Mouse (Mus musculus) embryonic fibroblast, embryonic 13.5 days (primary cell): ENCODE measurements around the gene Hist1h3e. TPM values are rescaled to one million over a fixed set of nuclear protein-coding genes. Genes with fewer than 3 reads are reported as not detected.
"Not testable (repeated sequence)": the region's sequence is repeated elsewhere in the genome, so short reads cannot be mapped to it uniquely, and the experiment has no call there.

ENCODE experiments used
- H3K27ac ChIP-seq: 2 replicates; pipeline ENCODE4 v1.5.1; 2012; ENCODE audit warnings: low read length, control low read depth, inconsistent platforms; ENCODE audit not compliant: insufficient read depth
- H3K4me1 ChIP-seq: 2 replicates; pipeline ENCODE4 v1.6.1; 2011; ENCODE audit warnings: low read length; ENCODE audit not compliant: control insufficient read depth, insufficient read depth
- H3K4me3 ChIP-seq: 2 replicates; pipeline ENCODE4 v1.5.1; 2011; ENCODE audit warnings: mild to moderate bottlenecking, control low read depth, low read length; ENCODE audit not compliant: insufficient read depth
- CTCF ChIP-seq: IDR thresholded peaks from 2 replicates; pipeline ENCODE4 v1.5.1; 2011; ENCODE audit warnings: mild to moderate bottlenecking, control low read depth, low read length, moderate library complexity, borderline replicate concordance; ENCODE audit not compliant: insufficient read depth
- POLR2A ChIP-seq: IDR thresholded peaks from 2 replicates; pipeline ENCODE4 v1.6.1; 2011; ENCODE audit warnings: low read depth, mild to moderate bottlenecking, control low read depth, low read length, moderate library complexity
- polyA plus RNA-seq: library from polyadenylated mRNA; stranded (reverse); fragments of >200 nt; gene quantifications from 2 replicates; pipeline ENCODE4 v1.2.4, GENCODE M21; 2011; ENCODE audit warnings: low read depth; ENCODE audit not compliant: missing spikeins, insufficient read length

Gene Hist1h3e
- polyA plus RNA-seq, 1 experiment = 3.4 TPM

DNA sequence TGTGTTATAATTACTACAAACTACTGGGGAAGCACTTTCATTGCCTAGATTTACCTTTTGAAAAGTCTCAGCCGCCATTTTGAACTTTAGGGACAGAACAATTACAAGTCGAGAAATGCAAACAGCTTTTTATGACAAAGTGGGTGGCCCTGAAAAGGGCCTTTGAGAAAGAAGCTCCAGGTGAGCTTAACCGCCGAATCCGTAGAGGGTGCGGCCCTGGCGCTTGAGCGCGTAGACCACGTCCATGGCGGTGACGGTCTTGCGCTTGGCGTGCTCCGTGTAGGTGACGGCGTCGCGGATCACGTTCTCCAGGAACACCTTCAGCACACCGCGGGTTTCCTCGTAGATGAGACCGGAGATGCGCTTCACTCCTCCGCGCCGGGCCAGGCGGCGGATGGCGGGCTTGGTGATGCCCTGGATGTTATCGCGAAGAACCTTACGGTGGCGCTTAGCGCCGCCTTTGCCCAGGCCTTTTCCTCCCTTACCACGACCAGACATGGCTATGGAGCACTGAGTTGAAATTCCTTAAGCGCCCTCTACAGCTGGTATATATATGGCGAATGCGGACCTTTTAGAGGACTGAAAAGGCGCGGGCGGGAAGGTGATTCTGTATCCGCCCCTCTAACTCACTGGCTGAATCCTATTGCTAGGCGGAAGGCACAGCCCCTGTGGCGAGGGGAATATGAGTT lies 10.9 kb downstream of the Hist1h3e start, which contains the start of gene Hist1h4f:
Gene Hist1h4f, minus strand, starts transcription at position 503 of the 689 bp plus-strand sequence.
- H3K4me1 ChIP-seq = not testable (repeated sequence)
- Histone ChIP-seq H3K4me3 (peak within 1 kb of the TSS; percentile 44), H3K27ac (peak within 1 kb of the TSS; percentile 89)
- peak; percentile 98 for TF ChIP-seq POLR2A

DNA sequence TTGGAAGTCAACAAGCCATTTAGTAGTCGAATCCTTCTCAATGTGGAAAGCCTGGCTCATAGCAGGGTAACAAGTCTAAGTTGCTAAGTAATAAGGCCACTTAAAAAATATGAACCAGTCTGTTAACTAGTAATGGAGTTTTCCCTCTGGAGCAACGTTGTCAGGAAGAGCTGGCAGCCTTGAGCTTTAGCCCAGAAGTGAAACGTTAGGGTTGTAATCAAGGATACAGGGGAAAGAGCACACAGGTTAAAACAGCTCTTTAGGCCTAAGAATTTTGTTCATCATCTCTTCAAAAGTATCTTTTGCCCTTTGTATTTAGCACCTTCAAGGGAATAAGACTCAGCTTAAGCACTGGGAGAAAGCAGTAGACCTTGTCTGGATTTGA lies 11.4 kb downstream of the Hist1h3e start:
- TF ChIP-seq CTCF (no peak), POLR2A (peak; percentile 86)
- H3K4me3 ChIP-seq = peak overlapping the region; percentile 44
- H3K4me1 ChIP-seq = no peaks in the 10 kb centered on the region; the same call in 1 of the 2 replicates
- peak overlapping the region; percentile 89 for H3K27ac ChIP-seq

DNA sequence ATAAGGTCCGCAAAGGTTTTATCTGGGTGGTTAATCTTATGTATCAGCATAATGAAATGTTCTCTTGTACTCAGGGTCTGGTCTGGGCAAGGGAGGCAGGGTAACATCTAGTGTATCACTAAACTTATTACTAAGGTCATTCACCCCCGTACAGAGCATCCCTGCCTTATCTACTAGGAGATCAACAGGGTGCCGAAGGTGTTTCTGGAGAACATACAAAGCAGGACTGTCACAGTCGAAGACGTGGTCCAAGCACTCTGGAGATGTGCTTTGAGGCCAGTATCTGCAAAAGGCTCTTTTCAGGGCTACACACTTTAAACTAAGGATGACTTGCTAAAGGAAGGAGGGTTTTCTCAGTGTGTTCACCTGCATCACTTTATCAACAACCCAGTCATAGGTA lies 15.5 kb downstream of the Hist1h3e start:
- Histone ChIP-seq H3K4me3 (no peak overlapping the region), H3K27ac (no peak overlapping the region), H3K4me1 (no peaks in the 10 kb centered on the region)
- no peak for TF ChIP-seq POLR2A
- no peak for TF ChIP-seq CTCF

DNA sequence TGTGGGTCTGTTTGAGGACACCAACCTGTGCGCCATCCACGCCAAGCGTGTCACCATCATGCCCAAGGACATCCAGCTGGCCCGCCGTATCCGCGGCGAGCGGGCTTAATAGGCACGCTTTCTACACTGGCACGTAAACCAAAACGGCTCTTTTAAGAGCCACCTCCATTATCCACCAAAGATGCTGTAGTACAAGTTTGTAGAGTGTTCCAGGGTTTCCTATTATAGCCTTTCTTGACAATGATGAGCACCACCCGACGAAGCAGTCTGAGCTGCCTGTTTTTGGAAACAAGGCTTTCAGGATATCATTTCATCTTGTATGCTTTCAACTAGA lies 17.4 kb downstream of the Hist1h3e start:
- H3K4me1 ChIP-seq = not testable (repeated sequence)
- H3K27ac ChIP-seq = peak overlapping the region; percentile 73
- H3K4me3 ChIP-seq = peak overlapping the region; percentile 47

DNA sequence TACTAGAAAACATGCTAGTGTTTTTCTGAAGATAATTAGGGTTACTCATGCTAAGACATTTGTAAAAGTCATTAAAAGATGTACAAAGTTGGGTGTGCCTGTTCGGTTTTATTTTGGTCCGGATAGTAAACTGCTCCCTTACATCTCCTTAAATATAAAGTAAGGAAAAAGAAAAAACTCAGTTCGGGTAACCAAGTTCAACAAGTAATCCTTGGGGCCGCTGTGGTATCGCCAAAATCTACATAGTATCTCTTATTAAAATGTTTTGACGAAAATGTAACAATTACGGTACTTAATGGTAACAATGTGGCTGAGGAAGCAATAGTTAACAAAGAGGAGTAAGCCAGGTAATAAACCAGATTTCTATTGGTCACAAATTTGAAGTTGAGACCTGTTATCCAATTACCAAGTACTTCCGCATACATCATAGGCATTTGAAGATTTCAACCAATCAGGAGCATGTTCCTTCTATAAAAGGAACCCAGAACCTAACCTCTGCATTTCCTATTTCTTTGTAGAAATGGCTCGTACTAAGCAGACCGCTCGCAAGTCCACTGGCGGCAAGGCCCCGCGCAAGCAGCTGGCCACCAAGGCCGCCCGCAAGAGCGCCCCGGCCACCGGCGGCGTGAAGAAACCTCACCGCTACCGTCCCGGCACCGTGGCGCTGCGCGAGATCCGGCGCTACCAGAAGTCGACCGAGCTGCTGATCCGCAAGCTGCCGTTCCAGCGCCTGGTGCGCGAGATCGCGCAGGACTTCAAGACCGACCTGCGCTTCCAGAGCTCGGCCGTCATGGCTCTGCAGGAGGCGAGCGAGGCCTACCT lies 18.0 kb downstream of the Hist1h3e start, which contains the start of gene Hist1h3f:
Gene Hist1h3f, plus strand, starts transcription at position 88 of the 822 bp plus-strand sequence.
- H3K4me3 ChIP-seq = peak within 1 kb of the TSS; percentile 54
- peak; percentile 96 for TF ChIP-seq POLR2A
- TF ChIP-seq CTCF = no peak
- no peaks in the 10 kb centered on the region for H3K4me1 ChIP-seq
- H3K27ac ChIP-seq = peak within 1 kb of the TSS; percentile 79

DNA sequence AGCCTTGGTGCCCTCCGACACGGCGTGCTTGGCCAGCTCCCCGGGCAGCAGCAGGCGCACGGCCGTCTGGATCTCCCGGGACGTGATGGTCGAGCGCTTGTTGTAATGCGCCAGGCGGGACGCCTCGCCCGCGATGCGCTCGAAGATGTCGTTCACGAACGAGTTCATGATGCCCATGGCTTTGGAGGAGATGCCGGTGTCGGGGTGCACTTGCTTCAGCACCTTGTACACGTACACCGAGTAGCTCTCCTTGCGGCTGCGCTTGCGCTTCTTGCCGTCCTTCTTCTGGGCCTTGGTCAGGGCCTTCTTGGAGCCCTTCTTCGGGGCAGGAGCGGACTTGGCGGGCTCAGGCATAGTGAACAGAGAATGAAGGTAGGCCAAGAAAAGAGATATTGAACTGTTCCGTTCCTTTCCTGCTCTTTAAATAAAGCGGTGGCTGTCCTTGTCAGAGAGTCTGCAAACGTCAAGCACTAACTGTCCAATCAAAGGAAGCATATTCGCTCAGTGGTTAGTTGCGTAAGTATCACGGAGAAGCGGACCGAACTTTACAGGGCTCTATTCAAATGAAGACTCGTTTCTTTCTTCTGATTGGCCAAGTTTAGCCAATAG lies 19.1 kb downstream of the Hist1h3e start, which contains the start of gene Hist1h2bh:
Gene Hist1h2bh, minus strand, starts transcription at position 394 of the 609 bp plus-strand sequence.
- TF ChIP-seq POLR2A = peak; percentile 95
- H3K4me1 ChIP-seq = not testable (repeated sequence)
- H3K4me3 ChIP-seq = peak within 1 kb of the TSS; percentile 54
- H3K27ac ChIP-seq = peak within 1 kb of the TSS; percentile 79

DNA sequence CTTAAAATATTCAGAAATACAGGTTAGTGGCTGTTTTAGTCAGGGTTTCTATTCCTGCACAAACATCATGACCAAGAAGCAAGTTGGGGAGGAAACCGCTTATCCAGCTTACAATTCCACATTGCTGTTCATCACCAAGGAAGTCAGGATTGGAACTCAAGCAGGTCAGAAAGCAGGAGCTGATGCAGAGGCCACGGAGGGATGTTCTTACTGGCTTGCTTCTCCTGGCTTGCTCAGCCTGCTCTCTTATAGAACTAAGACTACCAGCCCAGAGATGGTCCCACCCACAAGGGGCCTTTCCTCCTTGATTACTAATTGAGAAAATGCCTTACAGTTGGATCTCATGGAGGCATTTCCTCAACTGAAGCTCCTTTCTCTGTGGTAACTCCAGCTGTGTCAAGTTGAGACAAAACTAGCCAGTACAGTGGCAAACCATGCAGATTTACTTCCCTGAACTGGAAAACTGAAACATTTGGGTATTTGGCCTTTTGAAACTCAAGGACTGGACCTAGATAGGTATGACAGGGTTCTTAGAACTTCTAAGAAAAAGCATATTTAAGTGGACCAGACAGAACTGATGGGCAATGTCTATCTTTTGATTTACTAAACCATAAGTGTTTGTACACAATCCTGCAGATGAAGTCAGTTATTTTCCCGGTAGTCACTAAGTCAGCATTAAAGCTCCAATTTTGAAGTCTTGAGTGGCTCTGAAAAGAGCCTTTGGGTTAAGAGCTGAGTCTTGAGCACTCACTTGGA lies 19.8 kb downstream of the Hist1h3e start:
- peak overlapping the region; percentile 70 for H3K27ac ChIP-seq
- H3K4me3 ChIP-seq = peak overlapping the region; percentile 54
- not testable (repeated sequence) for H3K4me1 ChIP-seq
- TF ChIP-seq POLR2A = peak; percentile 46; the same call in 1 of the 2 replicates

DNA sequence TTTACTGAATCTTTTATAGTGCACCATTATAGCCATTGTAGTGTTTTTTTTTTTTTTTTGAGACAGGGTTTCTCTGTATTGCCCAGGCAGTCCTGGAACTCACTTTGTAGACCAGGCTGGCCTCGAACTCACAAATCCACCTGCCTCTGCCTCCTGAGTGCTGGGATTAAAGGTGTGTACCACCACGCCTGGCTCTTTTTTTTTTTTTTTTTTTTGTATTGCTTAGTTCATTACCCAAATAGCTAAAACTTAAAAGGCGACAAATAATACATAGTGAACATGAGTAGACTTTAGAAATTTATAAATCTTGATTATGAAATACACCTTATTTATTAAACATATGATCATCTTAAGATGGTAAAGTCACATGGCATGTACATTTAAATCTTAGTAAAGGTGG lies 20.7 kb downstream of the Hist1h3e start:
- Histone ChIP-seq H3K4me3 (no peak overlapping the region), H3K27ac (no peak overlapping the region), H3K4me1 (peaks cover 3% of the 10 kb centered on the region)
- TF ChIP-seq POLR2A (no peak), CTCF (no peak)

DNA sequence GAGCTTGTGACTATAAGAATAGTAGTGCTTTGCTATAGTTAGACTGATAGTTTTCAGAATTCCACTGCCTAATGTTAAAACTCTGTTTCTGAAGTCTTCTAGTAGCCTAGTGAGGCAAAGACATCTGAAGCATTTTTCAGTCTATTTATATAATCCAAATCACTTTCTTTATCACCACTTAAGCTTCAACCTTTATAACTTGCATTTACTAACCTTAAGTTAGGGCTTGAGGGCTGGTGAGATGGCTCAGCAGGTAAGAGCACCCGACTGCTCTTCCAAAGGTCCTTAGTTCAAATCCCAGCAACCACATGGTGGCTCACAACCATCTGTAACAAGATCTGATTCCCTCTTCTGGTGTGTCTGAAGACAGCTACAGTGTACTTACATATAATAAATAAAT lies 22.3 kb downstream of the Hist1h3e start:
- H3K27ac ChIP-seq, H3K4me1 ChIP-seq, H3K4me3 ChIP-seq: not testable (repeated sequence)

DNA sequence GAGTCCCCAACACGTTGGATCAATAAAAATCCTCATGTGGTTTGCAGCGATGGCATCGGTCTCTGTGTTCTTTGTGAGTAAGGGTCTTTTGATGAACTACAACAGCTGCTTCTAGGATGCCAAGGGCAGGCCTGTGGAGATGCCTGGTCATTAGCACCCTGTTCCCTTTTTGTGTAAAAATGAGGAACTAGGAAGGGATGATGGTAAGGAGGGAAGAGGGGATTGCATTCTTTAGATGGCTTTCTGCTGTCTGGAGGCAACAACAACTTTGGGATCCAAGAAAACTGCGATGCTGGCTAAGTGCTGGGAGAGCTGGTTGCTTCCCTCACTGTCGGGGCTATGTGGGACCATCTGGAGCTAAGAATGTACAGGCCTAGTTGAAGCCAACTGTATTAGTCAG lies 23.9 kb downstream of the Hist1h3e start:
- H3K27ac ChIP-seq = 0 out of 2 replicates have a peak overlapping the region, but pooled peaks have one; percentile 17
- H3K4me3 ChIP-seq = no peak overlapping the region
- TF ChIP-seq POLR2A = no peak
- TF ChIP-seq CTCF = no peak
- peaks cover 3% of the 10 kb centered on the region for H3K4me1 ChIP-seq
